Mouse (Mus musculus) layer of hippocampus, postnatal 25 days (tissue): Measurements from ENCODE around the gene Tuba4a. TPM values are rescaled to one million over a fixed set of nuclear protein-coding genes. Genes with fewer than 3 reads are reported as not detected.

Source experiments
- DNase-seq, 2 experiments: peaks; one replicate each; pipeline ENCODE4 v3.0.0; 2022; ENCODE audit warnings: mixed read lengths in 2 of 2, low spot score in 1 of 2; ENCODE audit errors: extremely low spot score in 1 of 2
- total RNA-seq, 2 experiments: library from RNA; stranded (reverse); gene quantifications; 2 replicates each; pipeline ENCODE4 v1.2.3; 2021

Tuba4a gene
- 100 to 1,000 TPM; 560 to 573 TPM for total RNA-seq

DNA sequence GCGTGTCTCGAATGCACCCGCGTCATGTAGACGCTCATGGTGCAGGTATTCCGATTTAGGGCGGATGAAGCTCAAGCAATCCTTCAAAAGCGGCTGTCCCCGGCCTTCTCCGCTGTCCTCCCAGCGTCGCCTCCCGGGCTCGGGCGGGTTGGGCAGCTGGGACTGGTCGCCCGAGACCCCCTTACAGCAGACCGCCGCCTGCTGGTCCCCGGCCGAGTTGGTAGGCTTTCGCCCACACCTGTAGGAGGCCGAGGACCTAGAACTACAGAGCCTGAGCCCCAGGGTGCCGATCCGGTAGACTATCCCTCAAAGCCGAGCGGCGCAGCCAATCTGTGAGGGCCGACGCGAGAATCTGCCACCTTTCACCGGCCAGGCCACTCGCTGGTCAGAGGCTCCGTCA lies at the start of gene Tuba4a:
Gene Tuba4a, minus strand, starts transcription at position 335 of the 400 bp plus-strand sequence.
- no peak for DNase-seq

- DNase-seq: peak; percentile 53 to 63
Measured at GRCm38 (mm10) chr1:75264091-75264880, 44.6 kb upstream of the Tuba4a start, which contains the start of gene Ptprn. Gene Ptprn, minus strand, starts transcription at chr1:75264502.

DNA sequence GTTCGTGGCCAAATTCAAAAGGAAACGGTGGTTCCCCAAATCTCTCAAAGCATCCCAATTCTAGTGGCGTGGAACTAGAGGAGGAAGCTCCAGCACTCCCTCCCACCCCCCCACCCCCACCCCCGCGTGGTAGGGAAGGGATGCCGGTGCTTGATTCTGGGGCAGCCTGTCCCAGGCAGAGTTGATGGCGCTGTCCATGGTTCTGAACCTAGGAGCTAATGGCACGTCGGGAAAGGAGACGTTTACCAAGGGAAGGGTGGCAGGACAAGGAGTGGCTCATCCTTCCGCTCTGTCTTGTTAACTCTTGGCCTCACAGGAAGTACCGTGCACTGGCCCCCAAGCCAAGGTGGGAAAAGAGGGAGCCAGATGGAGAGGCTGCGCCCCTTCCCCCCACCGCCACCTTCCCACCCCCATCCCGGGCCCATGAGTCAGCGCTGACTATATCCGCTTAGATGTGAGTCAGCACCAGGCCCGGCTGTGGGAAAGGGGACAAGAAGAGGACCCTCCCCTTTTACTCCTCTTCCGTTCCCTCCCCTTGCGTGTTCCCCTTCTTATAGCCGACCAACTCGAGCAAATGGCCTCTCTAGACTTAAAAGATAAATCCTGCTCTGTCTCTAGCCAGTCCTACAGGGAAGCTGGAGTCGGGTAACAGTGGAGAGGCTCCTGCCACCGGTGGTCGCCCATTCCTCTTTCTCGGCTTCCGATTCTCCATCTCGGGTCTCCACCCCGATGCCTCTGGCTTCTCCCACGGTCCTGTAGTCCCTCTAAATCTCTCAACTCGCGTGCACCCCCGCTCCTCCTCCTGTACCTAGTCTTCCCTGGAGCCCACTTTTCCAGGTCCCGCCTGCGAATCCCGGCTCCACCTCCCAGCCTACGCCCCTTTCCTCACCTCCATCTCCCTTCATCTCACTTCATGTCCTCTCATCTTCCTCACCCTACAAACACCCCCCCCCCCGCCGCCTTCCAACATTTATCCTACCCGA lies 43.6 kb upstream of the Tuba4a start:
- peak in 1 of 2 experiments; percentile 50 for DNase-seq

DNA sequence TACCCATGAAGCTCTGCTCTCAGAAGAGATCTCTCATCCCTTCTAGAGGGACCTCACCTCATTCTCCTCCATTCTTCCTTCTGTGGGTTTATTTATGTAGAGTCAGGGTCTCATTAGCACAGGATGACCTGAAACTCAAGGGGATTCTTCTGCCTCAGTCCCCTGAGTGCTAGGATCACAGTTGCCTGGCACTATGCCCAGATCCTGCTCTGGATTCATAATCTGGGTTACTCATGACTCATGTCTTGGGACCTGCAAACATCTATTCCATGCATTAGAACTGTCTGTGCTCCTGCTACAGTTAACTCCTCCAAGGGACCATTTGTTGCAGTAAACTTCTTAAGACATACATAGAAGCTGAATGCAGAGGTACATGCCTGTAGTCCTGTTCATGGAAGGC lies 41.6 kb upstream of the Tuba4a start:
- no peak for DNase-seq

- no peak for DNase-seq
Measured at GRCm38 (mm10) chr1:75255516-75256046, 35.9 kb upstream of the Tuba4a start.

GRCm38 (mm10) chr1:75254625-75255013 lies 35.0 kb upstream of the Tuba4a start:
- DNase-seq: no peak

- DNase-seq: peak; percentile 87 to 98
Measured at GRCm38 (mm10) chr1:75253849-75254624, 34.4 kb upstream of the Tuba4a start.

GRCm38 (mm10) chr1:75253029-75253428 lies 33.4 kb upstream of the Tuba4a start:
- DNase-seq: no peak

DNA sequence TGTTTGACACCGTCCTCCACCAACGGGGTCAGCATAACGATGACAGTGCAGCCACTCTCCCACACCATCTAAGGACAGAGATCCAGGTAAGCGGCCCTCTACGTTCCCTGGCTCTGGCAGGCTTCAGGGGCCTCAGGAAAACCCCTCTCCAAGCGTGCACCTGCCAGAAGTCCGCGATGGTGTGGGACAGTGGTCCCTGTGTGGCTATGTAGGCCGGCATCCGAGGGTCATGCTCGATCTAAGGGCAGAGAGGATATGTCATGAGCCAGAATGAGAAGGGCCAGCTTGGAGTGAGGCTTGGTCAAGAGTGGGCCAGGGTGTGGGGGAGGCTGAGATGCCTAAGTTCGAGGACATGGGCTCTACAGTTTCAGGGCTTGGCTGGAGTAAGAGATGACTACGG lies 32.6 kb upstream of the Tuba4a start:
- DNase-seq: no peak

DNA sequence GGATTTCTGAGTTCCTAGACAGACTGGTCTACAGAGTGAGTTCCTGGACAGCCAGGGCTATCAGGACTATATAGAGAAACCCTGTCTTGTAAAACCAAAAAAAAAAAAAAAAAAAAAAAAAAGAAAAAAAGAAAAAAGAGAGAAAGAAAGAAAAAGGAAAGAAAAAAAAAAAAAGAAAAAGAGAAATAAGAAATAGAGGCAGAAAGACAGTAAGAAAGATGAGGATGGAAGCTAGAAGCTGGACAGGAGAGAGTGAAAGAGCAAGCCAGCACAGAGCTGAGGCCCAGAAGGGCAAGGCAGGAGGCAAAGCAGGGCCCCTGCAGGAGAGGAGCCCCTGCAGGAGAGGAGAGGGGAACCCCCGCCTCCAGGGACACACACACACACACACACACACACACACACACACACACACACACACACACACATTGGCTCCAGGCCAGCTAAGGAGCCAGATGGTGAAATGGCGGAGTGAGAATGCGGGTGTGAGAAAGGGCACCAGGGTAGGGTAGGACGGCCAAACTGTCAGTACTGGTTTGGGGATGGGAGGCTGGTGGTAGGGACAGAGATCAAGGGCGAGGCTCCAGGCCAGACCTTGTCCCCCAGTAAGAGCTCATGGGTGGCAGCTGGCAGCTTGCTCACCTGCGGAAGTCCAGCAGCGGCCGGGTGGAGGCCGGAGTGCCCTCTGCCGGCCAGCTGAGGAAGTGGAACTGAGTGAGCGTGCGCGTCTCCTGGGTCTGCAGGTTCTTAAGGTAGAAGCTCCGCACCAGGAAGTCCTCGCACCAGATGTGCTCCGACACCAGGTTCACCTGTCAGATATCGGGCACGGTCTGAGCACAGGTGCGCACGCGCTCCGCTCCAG lies 31.7 kb upstream of the Tuba4a start:
- DNase-seq: peak in 1 of 2 experiments; percentile 68

GRCm38 (mm10) chr1:75250498-75250897 lies 30.8 kb upstream of the Tuba4a start:
- no peak for DNase-seq

- DNase-seq: no peak
Measured at GRCm38 (mm10) chr1:75248041-75248772, 28.5 kb upstream of the Tuba4a start.

- no peak for DNase-seq
Measured at GRCm38 (mm10) chr1:75247071-75247930, 27.6 kb upstream of the Tuba4a start.

DNA sequence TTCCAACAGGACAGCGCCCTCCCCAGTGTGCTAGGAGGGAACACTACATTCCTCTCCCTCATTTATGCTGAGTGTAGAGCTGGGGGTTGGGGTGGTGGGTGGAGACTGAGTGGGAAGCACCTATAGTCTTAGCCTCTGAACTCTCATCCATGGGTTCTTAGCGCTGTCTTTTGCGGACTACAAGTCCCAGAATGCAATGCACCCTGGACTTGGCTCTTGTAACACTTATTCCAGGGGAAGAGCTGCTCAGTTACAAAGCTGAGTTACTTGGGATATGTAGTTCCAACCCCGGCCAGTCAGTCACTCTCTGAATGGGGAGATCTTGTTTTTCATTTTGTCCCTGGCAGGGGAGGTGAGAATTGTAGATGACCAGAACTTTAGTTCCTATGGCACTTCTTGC lies 25.2 kb upstream of the Tuba4a start:
- no peak for DNase-seq

- no peak for DNase-seq
Measured at GRCm38 (mm10) chr1:75244175-75244826, 24.6 kb upstream of the Tuba4a start.

DNA sequence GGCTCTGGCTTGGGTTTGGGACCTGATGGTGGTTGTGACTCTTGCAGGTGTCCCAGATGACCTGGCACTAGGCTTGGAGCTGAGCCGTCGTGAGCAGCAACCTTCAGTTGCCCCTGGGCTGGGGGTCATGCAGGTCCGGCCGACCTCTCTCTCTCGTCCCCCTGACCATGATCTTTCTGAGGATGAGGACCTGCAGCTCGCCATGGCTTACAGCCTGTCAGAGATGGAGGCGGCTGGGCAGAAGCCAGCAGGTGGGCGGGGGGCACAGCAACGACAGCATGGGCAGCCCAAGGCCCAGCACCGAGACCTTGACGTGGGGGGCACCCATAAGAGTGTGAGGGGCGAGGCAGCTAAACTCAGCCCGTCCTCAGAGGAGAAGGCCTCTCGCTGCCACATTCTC lies 23.7 kb upstream of the Tuba4a start:
- no peak for DNase-seq

GRCm38 (mm10) chr1:75239591-75239990 lies 19.9 kb upstream of the Tuba4a start:
- no peak for DNase-seq
